Mouse (Mus musculus): ENCODE results near the gene Wnt4.
A peak's percentile ranks its signal among the peaks of the same experiment; 100 is the strongest.

Wnt4 gene

DNA sequence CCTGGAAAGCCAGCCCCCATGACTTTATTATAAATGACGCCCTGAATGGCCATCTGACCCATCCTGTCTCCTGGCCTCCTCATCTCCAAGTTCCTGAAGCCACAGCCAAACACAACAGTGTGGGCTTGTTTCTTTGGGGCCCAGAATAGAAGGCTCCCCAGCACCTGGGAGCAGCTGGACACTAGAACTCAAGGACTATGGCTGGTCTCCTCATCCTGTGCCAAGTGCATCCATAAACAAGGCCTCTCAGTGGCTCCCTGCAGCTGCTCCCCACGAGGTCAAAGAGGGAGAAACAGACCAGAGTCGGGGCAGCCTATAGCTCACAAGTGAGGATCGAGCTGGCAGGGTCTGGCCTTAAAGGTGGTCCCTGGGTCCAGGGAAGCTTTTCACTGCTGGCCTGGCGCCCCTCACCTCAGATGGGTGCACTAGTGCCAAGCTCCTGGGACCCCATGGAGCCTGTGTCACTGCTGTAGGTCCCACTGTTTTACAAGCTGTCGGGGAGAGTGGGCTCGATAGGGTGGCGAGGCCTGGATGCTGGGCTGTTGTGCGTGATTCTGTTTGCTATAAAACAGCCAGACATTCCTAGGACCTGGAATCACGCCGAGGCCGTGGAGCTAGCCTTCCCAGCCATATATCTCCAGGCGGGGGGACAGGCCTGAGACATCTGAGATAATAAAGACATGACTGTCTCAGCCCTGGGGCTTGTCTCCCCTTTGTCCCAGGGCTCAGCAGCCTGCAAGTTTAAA is 28.7 kb downstream of the Wnt4 start:
- DNase-seq (ENCODE audit: low read depth, low spot score), result no peak

- no peak for DNase-seq (ENCODE audit: low read depth, low spot score)
These were observed 29.2 kb downstream of the Wnt4 start for GRCm38 (mm10) chr4:137306577-137306888.

DNA sequence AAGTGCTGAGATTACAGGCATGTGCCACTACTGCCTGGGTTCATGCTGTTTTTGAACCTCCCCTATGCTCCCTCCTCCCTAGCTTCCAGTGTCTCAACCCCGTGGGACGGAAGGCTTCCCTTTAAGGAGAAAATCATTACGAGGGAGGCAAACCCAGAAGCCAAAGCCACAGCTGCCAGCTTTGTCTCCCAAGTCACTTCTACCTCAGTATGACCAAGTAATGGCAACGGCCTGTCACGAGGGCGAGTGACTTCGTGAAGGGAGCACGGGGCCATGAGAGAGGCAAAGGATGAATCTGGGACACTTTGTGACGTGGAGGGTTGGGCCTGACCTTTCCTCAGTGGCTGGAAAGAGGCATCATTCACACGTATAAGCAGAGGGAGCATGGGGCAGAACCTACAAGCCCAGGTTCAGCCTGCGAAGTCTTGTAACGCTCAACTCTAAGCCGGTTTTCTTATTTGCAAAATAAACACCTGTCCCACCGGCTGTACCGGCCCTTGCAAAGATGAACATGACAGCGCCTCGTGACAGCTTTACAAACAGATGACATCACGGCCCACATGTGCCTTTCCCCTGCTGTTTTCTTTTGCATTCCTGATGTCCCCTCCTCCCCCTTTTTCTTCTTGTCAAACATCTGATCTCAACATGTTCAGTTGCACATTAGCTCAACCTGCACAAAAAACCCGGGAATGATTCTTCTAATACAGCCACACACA is 29.9 kb downstream of the Wnt4 start:
- no peak for DNase-seq (ENCODE audit: low read depth, low spot score)

DNA sequence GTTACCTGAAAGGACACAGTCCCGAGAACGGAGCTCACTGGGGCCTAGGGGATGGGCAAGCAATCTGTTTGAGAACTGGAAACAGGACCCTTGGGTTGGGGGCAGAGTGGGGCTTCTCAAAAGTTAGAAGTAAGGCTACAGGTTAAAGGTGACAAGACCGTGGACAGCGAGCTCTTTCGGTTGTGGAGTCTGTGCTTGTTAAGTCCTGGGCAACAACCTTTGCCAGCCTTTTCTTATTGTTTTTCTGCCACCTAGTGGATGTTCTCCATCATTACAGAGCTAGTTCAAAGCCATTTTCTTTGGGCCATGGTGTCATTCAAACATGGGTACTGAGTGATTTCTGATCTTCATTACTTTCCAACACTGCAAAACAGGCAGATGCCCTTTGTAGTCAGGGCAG is 31.1 kb downstream of the Wnt4 start:
- DNase-seq (ENCODE audit: low read depth, low spot score), result peak; percentile 76

DNA sequence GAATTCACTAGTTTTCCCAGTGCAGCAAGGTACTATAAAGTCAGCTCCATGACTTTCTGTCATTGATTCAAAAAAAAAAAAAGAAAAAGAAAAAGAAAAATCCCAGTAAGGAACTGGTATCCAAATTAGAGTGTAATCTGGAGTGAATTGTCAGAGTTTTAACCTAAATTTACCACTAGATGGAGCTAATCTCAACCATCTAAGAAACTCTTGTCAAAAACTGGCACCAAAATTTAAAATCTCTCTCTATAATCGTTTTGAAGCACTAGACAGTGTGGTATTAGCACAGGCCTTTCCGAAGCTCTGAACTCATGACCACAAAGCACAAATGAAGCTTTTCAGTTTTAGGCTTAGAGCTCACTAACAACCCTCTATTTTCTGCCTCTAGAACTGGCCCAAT is 36.2 kb downstream of the Wnt4 start:
- peak; percentile 61 for DNase-seq (ENCODE audit: low read depth, low spot score)

- no peak for DNase-seq (ENCODE audit: low read depth, low spot score)
These were observed 37.3 kb downstream of the Wnt4 start for GRCm38 (mm10) chr4:137314561-137314960.

DNA sequence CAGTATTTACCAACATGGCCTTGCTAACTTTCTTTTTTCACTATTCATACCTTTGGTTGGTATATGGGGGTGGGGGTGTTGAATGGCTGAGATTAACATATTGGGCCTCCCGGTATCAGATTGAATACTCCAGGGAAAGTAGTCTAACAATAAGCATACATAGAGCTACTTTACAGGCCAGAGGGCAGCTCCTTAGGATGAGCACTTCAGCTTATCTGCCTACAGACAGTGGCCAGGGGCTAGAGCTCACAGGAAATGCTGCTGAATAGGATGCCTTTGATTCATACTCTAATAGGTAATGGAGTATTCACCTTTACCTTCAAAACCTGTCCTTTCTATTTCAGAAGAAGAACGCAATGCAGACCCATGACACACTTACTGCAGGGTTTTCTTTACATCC is 37.8 kb downstream of the Wnt4 start:
- DNase-seq (ENCODE audit: low read depth, low spot score), result no peak

DNA sequence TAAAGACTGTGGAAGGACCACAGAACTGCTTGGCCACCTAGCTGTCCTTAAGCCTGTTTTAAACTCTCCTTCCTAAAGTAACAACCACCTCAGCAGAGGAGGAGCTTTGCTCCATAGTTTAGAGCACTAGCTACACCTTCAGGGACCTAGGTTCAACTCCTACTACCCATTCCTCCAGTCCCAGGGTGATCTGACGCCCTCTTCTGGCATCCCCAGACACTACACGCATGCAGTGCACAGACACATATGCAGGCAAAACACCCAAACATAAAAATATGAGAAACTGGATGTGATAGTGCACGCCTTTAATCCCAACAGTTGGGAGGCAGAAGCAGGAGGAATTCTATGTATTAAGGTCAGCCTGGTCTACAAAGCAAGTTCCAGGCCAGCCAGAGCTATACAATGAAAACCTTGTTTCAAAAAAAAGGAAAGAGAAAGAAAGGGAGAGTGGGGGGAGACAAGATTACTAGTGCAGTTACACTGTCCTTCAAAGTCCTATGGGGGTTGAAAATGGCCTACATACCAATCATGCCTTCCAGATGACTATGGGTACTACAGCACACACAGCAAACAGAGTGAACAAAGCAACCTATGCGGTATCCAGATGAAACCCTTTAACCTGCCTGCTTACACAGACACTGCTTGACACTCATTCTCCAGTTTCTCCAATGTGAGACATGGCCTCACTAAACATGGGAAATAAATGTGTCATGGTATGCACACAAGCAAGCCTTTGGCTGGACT is 38.9 kb downstream of the Wnt4 start:
- DNase-seq (ENCODE audit: low read depth, low spot score), result peak; percentile 64

- DNase-seq (ENCODE audit: low read depth, low spot score), result no peak
These were observed 47.6 kb downstream of the Wnt4 start for GRCm38 (mm10) chr4:137324926-137325325.

DNA sequence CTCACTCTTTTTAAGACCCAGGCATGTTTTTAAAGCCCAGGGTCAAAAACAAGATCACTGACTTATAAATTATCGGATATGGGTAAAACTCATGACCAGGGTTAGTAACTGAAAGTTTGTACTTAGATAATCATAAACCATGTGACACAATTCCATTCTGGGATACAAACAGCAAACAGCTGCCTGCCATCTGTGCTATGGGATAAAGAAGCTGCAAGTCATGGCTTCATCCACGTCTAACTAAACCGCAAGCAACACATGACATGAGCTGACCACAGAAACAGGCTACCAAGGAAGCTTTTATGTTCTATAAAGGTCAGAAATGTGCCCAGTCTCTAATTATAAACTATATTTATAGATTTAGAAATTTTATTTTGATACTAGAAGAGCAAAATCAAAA is 49.2 kb downstream of the Wnt4 start:
- no peak for DNase-seq (ENCODE audit: low read depth, low spot score)

DNA sequence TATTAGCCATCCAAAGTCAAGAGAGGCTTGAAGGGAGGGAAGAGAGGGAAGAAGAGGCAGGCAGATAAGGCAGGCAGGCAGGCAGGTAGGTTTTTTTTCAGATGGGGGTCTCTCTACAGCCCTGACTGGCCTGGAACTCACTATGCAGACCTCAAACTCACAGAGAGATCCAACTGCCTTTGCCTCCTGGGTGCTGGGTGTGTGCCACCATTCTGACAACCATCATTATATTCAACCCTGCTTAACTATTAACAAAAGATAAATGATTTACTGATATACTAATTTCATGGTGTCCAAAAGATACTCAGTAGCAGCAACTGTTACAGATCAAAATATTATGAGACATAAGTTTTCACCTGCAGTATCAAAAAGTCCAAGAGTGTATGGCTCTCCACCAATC is 54.8 kb downstream of the Wnt4 start:
- no peak for DNase-seq (ENCODE audit: low read depth, low spot score)

DNA sequence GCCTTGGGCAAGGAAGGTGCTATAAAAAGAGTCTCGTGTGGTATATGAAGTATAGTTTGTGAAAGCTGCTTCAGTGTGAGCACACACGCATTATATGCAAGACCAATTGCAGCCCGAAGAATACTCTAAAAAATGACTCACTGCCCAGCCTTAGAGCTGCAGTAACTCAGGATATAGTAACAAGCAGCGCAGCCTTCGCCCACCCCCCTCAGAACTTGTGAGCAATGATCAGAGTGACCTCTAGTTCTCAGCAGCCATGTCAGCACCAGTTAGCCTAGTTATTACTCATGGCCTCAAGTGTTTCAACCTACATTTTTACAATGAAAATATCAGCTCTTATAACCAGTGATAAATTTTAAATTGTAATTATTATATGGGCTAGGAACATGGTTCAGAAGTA is 59.2 kb downstream of the Wnt4 start:
- peak; percentile 68 for DNase-seq (ENCODE audit: low read depth, low spot score)

DNA sequence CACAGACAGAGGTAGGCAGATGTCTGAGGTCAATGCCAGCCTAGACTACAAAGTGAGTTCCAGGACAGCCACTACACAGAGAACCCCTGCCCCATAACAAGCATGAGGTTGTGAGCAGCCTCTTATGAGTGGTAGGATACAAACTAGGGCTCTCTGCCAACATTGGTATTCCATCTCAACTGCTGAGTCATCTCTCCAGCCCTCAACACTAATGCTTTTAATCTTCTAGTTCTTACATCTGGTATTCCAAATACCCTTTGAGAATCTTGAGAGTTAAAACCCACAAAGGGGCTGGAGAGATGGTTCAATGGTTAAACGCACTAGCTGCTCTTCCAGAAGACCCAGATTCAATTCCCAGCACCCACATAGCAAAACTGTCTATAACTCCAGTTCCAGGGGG is 62.1 kb downstream of the Wnt4 start:
- peak; percentile 90 for DNase-seq (ENCODE audit: low read depth, low spot score)

GRCm38 (mm10) chr4:137342816-137343215 is 65.5 kb downstream of the Wnt4 start:
- no peak for DNase-seq (ENCODE audit: low read depth, low spot score)

DNA sequence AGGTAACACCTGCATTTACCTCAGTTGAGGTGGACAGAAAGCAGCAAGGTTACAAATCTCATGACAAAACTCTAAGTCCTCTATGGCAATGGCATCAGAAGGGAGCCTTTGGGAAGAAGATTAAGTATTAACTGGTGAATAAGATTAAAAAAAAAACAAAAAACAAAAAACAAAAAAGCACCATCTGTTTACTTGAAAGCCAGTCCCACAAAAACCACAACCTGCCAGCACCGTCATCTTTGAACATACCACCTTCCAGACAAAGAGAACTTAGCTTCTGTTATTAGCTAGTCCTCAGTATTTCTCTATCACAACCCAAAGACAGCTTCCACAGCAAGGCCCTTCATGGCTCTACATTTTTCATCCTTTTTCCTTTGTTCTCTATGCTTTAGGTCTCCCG is 67.8 kb downstream of the Wnt4 start:
- peak; percentile 45 for DNase-seq (ENCODE audit: low read depth, low spot score)

GRCm38 (mm10) chr4:137345790-137346189 is 68.5 kb downstream of the Wnt4 start:
- DNase-seq (ENCODE audit: low read depth, low spot score), result no peak

Data from 3T3-L1 (cell line).